Mouse (Mus musculus) E14TG2a.4 (cell line): ENCODE results near the gene Pik3cd.
A peak's percentile ranks its signal among the peaks of the same experiment; 100 is the strongest.

Experiments
- CTCF ChIP-seq: conservative IDR thresholded peaks from 2 replicates; pipeline ENCODE4 v1.5.1; 2014; ENCODE audit warnings: low read length
- NANOG ChIP-seq: IDR thresholded peaks from 2 replicates; pipeline ENCODE4 v1.6.1; 2014; ENCODE audit warnings: borderline replicate concordance, low read length, mixed read lengths

GRCm38 (mm10) chr4:149603860-149604259 lies 98.5 kb downstream of the Pik3cd start:
- TF ChIP-seq CTCF (peak; percentile 43), NANOG (no peak)
